Mouse (Mus musculus) cerebellum, adult 9-11 months (tissue): ENCODE results near the gene Olfr1392.
"Not testable (repeated sequence)": the region's sequence is repeated elsewhere in the genome, so short reads cannot be mapped to it uniquely, and the experiment has no call there.

Experiments used
- DNase-seq: peaks from one replicate; pipeline ENCODE4 v3.0.0; 2022

Gene Olfr1392

DNA sequence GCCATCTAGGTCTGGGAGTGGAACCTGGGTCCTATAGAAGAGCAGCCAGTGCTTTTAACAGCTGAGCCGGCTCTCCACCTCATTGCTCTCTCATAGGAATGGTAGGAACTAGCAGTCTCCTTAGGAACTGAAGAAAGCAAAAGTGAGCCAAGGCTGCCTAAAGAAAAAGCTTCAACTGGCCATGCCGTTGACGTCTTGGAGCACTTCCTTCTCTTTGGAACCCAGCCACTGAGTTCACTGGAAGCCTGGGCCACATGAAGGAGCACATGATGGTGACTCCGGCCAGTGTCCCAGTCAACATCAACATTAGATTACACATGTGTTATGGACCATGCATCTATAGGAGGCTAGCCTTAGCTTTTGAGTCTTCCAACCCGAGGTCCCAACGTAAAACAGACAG, 32.0 kb upstream of the Olfr1392 start:
- DNase-seq = no peak

- DNase-seq = no peak
Measured at GRCm38 (mm10) chr11:49259296-49259695, 25.8 kb upstream of the Olfr1392 start.

DNA sequence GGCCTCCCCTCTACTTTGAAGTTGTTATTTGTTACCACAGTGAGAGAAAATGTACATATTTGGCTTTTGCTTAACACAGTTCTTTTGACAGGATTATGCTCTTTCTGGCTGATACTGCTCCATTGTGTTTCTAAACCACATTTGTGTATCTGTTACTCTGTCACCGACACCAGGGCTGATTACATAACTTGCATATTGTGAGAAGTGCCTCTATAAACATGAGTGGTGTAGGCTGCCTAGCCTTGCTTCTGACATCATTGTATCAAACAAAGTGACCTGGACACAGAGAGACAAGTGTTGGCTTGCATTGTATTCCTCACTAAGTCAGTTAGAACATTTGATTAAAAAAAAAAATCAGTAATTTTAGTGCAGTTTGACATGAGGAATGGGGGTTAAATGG, 25.3 kb upstream of the Olfr1392 start:
- no peak for DNase-seq

- no peak for DNase-seq
Measured at GRCm38 (mm10) chr11:49260598-49261312, 24.3 kb upstream of the Olfr1392 start.

- no peak for DNase-seq
Measured at GRCm38 (mm10) chr11:49261313-49261855, 23.7 kb upstream of the Olfr1392 start.

DNA sequence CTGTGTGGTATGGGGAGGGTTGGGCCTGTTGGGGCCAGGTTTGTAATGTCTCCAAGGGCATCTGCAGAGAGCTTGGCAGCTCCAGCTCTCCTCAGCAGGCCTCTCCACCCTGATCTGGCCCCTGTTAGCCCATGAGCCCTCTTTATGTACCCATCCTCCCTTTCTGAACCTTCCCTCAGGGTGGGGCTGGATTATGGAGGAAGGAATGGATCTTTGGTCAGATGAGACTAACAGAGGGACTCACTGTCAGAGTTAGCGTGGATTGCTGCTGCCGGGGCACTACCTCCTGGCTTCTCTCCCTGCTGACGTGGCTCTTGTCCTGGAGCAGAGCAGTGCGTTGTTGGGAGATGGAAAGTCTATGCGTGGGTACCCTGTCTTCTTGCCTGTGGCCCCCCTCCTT, 22.8 kb upstream of the Olfr1392 start:
- DNase-seq = no peak

DNA sequence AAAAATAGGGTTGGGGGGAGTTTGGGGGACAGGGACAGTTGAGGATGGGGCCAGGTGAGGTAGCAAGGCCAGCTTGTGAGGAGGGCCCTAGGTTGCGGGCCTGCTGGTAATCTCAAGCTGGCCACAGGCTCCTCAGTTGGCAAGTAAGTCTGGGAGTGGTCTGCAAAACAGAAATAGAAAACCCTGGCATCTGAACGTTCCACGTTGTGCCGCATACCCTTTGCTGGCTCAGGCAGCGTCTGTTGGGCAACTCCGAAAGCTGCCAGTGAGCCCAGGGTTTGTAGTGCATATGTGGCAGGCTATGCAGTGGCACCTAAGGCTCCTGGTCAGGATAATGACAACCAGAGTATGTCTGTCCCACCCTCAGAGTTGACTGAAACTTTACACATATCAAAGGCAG, 21.9 kb upstream of the Olfr1392 start:
- no peak for DNase-seq

- no peak for DNase-seq
Measured at GRCm38 (mm10) chr11:49264081-49264480, 21.0 kb upstream of the Olfr1392 start.

DNA sequence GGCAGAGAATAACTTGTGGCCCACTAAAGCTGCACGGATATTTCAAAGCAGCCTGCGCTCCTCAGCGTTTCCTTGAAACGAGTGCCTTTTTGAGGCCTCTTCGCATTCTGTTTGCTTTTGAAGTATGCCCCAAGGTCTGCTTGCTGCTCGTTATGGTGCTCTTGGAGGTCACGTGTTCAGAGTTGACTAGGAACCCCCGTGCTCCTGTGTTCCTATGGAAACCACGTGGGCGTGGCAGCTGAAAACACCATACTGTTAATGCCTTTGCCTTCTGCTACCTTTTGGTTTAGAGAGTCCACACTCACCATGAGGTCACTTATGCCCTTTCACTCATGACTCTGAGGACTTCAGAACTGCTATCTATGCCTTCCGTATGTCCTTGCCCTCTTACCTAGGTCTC, 20.5 kb upstream of the Olfr1392 start:
- no peak for DNase-seq

DNA sequence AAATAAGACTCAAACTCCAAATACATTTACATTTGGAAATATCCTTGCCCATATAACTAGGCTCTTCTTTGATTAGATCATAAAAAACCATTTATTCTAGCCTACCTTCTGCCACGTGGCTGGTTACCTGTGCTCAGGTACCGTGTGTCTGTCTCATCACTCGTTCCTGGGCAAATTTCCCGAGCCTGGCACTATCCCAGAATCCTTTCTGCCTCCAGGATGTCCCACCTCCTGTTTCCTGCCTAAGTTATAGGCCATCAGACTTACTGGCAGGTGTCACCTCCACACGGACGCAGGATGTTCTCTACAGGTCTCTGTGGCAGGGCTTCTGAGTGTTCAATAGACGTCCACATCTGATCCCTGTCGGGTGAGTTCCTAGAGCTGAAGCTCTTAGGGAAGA, 20.0 kb upstream of the Olfr1392 start:
- no peak for DNase-seq

GRCm38 (mm10) chr11:49266671-49267070, 18.4 kb upstream of the Olfr1392 start:
- no peak for DNase-seq

- no peak for DNase-seq
Measured at GRCm38 (mm10) chr11:49267316-49267715, 17.8 kb upstream of the Olfr1392 start.

- no peak for DNase-seq
Measured at GRCm38 (mm10) chr11:49267970-49268579, 17.0 kb upstream of the Olfr1392 start.

GRCm38 (mm10) chr11:49269761-49270160, 15.3 kb upstream of the Olfr1392 start:
- DNase-seq = no peak

GRCm38 (mm10) chr11:49270368-49270767, 14.7 kb upstream of the Olfr1392 start:
- no peak for DNase-seq

- DNase-seq = no peak
Measured at GRCm38 (mm10) chr11:49271334-49271733, 13.7 kb upstream of the Olfr1392 start.

DNA sequence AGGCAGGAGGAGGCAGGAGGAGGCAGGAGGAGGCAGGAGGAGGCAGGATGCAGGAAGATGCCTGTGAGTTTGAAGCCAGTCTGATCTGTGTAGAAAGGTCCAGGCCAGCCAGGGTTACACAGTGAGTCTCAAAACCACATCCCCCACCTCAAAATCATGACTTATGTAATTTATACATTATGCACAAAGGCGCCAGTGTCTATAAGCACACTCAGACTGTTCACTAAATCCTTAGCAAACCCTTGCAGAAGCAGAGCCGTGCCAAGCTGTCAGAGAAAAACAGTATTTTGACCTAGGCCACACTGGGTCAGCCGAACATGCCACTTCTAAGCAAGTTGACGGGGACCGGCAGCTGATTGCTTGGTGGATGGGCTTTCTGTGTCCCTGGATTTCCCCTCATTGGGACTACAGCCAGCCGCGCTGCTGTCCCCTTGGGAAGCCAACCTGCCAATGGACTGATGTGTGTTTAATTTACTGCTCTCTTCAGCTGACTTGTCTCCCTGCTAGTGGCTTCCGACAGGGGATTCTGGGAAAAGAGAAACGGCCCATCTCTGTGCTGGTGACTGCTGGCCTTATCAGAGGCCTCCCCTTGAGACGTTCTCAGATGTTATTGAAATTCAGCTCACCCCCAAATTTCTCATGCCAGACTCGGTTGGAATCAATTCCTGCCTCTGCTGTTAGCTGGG, 11.1 kb upstream of the Olfr1392 start:
- no peak for DNase-seq

- no peak for DNase-seq
Measured at GRCm38 (mm10) chr11:49278222-49278621, 6.9 kb upstream of the Olfr1392 start, which contains the start of gene Olfr1393. TSS of gene Olfr1393 (plus strand) at chr11:49278304.

- no peak for DNase-seq
Measured at GRCm38 (mm10) chr11:49287251-49287650, 2.2 kb downstream of the Olfr1392 start.

DNA sequence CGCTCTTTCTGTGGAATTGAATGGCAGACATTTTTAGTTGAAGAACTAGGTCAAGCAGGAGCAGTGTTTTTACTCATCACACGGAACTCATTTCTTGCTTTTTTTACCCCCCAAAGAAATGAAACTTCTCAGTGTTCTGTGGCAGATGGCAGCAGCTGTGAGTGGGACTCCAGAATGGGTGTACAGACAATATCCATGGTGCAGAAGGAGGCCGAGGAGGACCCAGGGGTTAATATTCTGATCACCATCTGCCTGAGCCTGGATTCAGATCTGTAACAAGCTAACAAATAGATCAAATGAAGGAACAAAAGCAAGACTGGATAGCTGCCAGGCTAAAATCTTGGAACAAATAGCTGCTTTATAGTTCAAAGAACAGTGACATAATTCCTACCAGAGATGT, 7.7 kb downstream of the Olfr1392 start:
- DNase-seq = no peak

DNA sequence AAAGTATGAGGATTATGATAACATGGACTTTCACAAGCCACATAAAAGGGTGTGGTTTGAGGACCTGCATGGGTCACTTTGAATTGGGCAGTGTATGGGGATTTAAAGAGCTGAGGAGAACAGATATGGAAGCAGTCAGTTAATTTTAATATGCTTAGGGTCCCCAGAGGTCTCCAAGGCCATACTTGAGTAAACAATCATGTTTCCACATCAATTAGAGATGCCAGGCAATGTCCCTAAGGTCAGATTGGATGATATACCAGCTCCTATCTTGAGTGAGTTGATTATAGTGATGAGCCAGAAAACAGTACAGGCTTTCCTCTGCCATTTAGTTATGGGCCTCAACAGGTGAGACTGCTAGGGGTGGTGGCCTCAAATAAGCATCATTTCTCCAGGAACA, 19.4 kb downstream of the Olfr1392 start, which contains the start of gene Olfr10:
Olfr10 (plus strand) TSS at position 301 of the 400 bp plus-strand sequence.
- DNase-seq = no peak

- not testable (repeated sequence) for DNase-seq
Measured at GRCm38 (mm10) chr11:49308547-49308946, 23.5 kb downstream of the Olfr1392 start.

DNA sequence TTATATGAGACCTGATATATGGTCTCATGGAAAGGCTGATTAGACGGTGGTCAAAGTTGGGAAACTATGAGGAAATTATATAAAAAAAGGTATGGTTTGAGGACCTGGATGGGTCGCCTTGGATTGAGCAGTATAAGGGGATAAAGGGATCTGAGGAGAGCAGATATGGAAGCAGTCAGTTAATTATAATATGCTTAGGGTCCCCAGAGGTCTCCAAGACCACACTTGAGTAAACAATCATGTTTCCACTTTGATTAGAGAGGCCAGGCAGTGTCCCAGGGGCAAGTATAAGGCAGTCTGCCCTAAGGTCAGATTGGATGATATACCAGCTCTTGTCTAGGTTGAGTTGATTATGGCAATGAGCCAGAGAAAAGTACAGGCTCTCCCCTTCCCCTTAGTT, 37.4 kb downstream of the Olfr1392 start, which contains the start of gene Olfr1391:
Olfr1391 (plus strand) TSS at position 301 of the 400 bp plus-strand sequence.
- DNase-seq = no peak

DNA sequence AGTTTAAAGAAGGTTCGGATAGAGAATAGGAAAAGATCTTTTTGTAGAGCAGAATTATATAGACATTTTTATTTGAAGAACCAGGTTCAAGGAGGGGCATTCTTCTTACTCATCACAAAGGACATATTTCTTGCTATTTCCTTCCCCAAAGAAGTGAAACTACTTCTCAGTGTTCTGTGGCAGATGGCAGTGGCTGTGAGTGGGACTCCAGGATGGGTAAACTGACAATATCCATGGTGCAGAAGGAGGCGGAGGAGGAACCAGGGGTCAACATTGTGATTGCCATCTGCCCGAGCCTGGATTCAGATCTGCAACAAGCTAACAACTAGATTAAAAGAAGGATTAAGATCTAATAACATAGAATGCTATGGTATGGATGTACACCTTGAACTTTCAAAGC, 41.6 kb downstream of the Olfr1392 start:
- no peak for DNase-seq
